Mouse (Mus musculus): ENCODE results near the gene Pcare. TPM values are rescaled to one million over a fixed set of nuclear protein-coding genes. Genes with fewer than 3 reads are reported as not detected.

The Pcare gene
- polyA plus RNA-seq, 1 experiment from 2014 or later: not detected

Other genes with a start within 250 kb of the Pcare start
- 65.6 and 66.2 TPM in 2 replicates for gene Ndc80, start 226.0 kb downstream of the Pcare start, polyA plus RNA-seq (2016; fragmentation: Nextera tagmentation; extraction: Ambion mirVana)
- gene Spdya, start 200.8 kb downstream of the Pcare start, polyA plus RNA-seq (2016; fragmentation: Nextera tagmentation; extraction: Ambion mirVana): 1.2 and 1.6 TPM in 2 replicates
- 92.7 and 102 TPM in 2 replicates for gene Wdr43, start 137.0 kb downstream of the Pcare start, polyA plus RNA-seq (2016; fragmentation: Nextera tagmentation; extraction: Ambion mirVana)
- gene Togaram2, start 79.6 kb downstream of the Pcare start, polyA plus RNA-seq (2016; fragmentation: Nextera tagmentation; extraction: Ambion mirVana): not detected in 2 replicates
- gene Clip4, start 15.6 kb upstream of the Pcare start, polyA plus RNA-seq (2016; fragmentation: Nextera tagmentation; extraction: Ambion mirVana): 4.4 and 4.5 TPM in 2 replicates

All from midbrain, embryonic 10.5 days (tissue).